Mouse (Mus musculus) fibroblast of lung, adult 2 months (primary cell): ENCODE measurements at regions not wholly inside any gene's neighbourhood (a gene's known extent, or its start where the extent isn't known, plus 50 kb on each side); places are given as distances from the start of the nearest gene placed in this dataset.
"Not testable (repeated sequence)": the region's sequence is repeated elsewhere in the genome, so short reads cannot be mapped to it uniquely, and the experiment has no call there.

Experiments
- DNase-seq: peaks from one replicate; pipeline ENCODE4 v3.0.0-alpha.2; 2011; ENCODE audit warnings: low read depth

- DNase-seq, result no peak
Measured at GRCm38 (mm10) chr5:78075203-78075602, 667.4 kb upstream of the Igfbp7 start.

GRCm38 (mm10) chr5:78032554-78033250 lies 624.9 kb upstream of the Igfbp7 start:
- DNase-seq, result no peak

- DNase-seq, result no peak
Measured at GRCm38 (mm10) chr5:78017523-78017922, 609.7 kb upstream of the Igfbp7 start.

- no peak for DNase-seq
Measured at GRCm38 (mm10) chr5:77986449-77987047, 578.7 kb upstream of the Igfbp7 start.

GRCm38 (mm10) chr5:77985269-77985668 lies 577.4 kb upstream of the Igfbp7 start:
- DNase-seq, result no peak

GRCm38 (mm10) chr5:77940021-77940420 lies 532.2 kb upstream of the Igfbp7 start:
- DNase-seq, result not testable (repeated sequence)

- DNase-seq, result no peak
Measured at GRCm38 (mm10) chr5:77931874-77932273, 524.0 kb upstream of the Igfbp7 start.

GRCm38 (mm10) chr5:77921186-77921585 lies 513.3 kb upstream of the Igfbp7 start:
- no peak for DNase-seq

GRCm38 (mm10) chr5:77917086-77917676 lies 509.3 kb upstream of the Igfbp7 start:
- no peak for DNase-seq

- no peak for DNase-seq
Measured at GRCm38 (mm10) chr5:77916375-77916774, 508.5 kb upstream of the Igfbp7 start.

GRCm38 (mm10) chr5:77909218-77909617 lies 501.4 kb upstream of the Igfbp7 start:
- no peak for DNase-seq

GRCm38 (mm10) chr5:77892024-77892423 lies 484.2 kb upstream of the Igfbp7 start:
- not testable (repeated sequence) for DNase-seq

GRCm38 (mm10) chr5:77888534-77888933 lies 480.7 kb upstream of the Igfbp7 start:
- no peak for DNase-seq

- no peak for DNase-seq
Measured at GRCm38 (mm10) chr5:77871403-77871802, 463.6 kb upstream of the Igfbp7 start.

GRCm38 (mm10) chr5:77865342-77865741 lies 457.5 kb upstream of the Igfbp7 start:
- DNase-seq, result no peak

GRCm38 (mm10) chr5:77855191-77855590 lies 447.4 kb upstream of the Igfbp7 start:
- DNase-seq, result no peak

- DNase-seq, result no peak
Measured at GRCm38 (mm10) chr5:77853999-77854784, 446.4 kb upstream of the Igfbp7 start.

GRCm38 (mm10) chr5:77851645-77852044 lies 443.8 kb upstream of the Igfbp7 start:
- DNase-seq, result no peak

GRCm38 (mm10) chr5:77838186-77839097 lies 430.6 kb upstream of the Igfbp7 start:
- no peak for DNase-seq

- DNase-seq, result no peak
Measured at GRCm38 (mm10) chr5:77827971-77828370, 420.1 kb upstream of the Igfbp7 start.

GRCm38 (mm10) chr5:77826063-77826462 lies 418.2 kb upstream of the Igfbp7 start:
- DNase-seq, result no peak
